Mouse (Mus musculus) lung, postnatal 0 days (tissue): ENCODE measurements at regions not wholly inside any gene's neighbourhood (a gene's known extent, or its start where the extent isn't known, plus 50 kb on each side); places are given as distances from the start of the nearest gene placed in this dataset.

ENCODE experiments used
- CTCF ChIP-seq: IDR thresholded peaks from 2 replicates; pipeline ENCODE4 v1.5.1; 2016; ENCODE audit warnings: antibody characterized with exemption, mild to moderate bottlenecking
- EP300 ChIP-seq: IDR thresholded peaks from 2 replicates; pipeline ENCODE4 v1.6.1; 2016; ENCODE audit warnings: antibody characterized with exemption, mild to moderate bottlenecking, control low read depth

GRCm38 (mm10) chr8:8827555-8827954, 137.2 kb upstream of the Arglu1 start:
- TF ChIP-seq EP300 (peak; percentile 99), CTCF (no peak)
